Mouse (Mus musculus) brain, adult 2 months (tissue): ENCODE data around the gene Sorcs2.

Experiments
- DNase-seq: peaks from one replicate; pipeline ENCODE4 v3.0.0; 2011; ENCODE audit warnings: low read depth, low spot score

Sorcs2 gene

GRCm38 (mm10) chr5:36397837-36398282 lies at the start of gene Sorcs2:
Gene Sorcs2 (minus strand): TSS chr5:36398139.
- peak; percentile 91 for DNase-seq

DNA sequence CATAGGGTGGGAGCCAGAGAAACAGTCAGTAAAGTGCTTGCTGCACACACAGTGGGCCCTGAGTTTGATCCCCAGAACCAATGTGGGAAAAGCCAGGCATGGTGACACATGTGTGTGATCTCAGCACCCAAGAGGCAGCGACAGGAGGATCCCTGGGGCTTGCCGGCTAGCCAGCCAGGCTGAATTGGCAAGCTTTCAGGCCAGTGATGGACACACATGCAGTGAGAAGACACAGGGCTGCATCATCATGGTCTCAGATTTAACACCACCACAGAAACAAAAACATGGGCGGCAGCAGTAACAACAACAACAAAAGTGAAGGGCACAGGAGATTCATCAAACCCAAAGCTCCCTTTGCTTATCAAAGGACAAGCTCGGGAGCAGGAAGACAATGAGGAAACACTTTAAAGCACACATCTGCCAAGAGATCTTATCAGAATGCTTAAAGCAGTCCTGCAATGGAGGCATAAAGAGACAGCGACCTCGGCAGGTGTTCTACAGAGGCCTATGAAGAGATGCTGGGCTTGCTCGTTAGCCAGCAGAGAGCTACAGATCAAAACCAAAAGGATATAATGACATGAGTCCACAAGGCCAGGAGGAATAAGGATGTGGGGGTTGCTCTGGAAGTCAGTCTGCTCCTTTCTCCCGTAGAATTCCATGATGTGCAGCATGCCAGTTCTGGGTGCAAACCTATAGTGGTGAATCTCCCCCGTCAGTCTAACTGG lies 48.4 kb upstream of the Sorcs2 start:
- DNase-seq, result no peak

- peak; percentile 82 for DNase-seq
Observed at GRCm38 (mm10) chr5:36445028-36445427, 47.1 kb upstream of the Sorcs2 start.

DNA sequence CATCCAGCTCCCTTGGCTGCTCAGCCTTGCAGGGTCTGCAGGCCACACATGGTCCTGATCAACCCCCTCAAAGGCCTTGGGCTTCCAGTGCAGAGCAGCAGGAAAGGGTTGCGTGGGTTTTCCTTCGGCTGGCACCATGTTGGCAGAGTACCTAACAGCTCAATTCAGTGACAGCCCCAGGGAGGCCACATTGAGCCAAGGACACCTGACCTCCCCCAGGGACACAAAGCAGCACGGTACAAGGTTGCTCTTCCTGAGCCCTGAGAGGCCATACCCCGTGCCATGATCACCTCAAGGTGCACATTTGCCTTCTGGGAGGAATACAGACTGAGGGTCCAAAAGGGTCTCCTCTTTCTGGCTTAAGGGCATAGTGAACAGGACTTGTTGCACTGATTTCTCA lies 46.7 kb upstream of the Sorcs2 start:
- no peak for DNase-seq

DNA sequence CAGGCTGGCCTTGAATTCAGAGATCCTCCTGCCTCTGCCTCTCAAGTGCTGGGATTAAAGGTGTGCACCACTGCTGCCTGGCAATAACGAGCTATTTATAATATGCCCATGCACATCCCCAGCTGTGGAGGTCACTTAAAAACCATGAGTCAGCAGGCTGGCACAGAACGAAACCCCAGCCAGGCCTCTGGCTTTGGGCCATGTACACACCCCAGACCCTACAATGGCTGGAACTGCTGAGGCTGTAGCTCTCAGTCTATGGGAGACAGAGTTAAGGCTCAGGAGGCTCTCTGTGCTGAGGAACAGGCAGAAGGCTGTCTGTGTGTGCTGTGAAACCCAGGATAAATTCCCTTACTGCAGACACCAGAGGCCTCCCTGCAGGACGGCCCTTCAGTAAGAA lies 42.8 kb upstream of the Sorcs2 start:
- no peak for DNase-seq

DNA sequence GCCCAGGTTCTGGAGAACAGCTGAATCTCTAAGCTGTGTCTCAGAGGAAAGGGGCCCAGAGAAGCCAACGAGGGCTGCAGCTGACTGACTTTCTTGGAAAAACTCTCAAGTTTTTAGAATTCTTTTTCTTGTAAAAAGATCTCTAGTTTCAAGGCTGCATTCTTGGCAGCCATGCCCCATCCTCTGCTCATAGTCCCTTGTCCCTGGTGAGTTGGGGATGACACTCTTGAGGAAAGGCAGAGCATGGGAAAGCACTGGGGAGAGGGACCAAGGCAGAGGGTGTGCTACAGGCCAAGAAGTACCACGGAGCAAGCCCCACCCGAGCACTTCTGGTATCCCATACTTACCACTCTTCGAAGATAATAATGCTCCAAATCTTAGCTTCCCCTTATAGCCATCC lies 38.9 kb upstream of the Sorcs2 start:
- no peak for DNase-seq

GRCm38 (mm10) chr5:36434398-36434967 lies 36.5 kb upstream of the Sorcs2 start:
- no peak for DNase-seq

DNA sequence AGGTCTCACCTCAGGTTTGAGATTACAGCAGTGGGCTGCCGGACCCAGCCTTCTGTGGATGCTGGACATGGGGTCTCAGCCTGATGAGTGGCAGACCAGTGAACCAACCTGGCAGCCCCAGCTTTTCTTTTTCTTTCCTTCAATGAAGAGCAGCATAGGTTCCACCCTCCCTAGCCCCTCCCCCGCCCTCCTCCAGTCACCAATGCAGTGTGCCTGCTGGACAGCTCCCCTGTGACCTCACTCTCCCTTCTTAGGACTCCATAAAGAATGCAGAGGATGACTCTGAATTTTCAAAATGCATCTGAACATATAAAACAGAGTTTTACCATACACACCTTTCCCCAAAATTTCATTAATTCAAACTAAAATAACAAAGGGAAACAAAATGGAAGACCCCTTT lies 33.8 kb upstream of the Sorcs2 start:
- DNase-seq, result no peak

DNA sequence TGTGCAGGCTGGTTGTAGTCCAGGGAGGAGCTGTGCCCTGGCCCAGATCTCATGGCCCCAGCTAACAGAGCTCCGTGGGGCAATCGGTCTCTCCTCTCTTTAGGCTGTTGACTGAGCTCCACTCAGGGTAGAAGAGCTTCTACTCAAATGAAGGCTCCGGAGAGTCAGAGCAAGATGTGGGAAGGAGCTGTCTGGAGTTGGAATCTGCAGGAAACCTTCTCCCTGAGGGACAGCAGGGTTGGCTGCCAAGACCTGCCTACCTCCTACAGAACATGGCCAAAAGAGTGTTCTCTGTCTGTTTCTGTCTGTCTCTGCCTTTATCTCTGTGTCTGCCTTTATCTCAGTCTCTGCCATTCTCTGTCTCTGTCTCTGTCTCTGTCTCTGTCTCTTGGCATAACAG lies 31.6 kb upstream of the Sorcs2 start:
- DNase-seq, result peak; percentile 37

DNA sequence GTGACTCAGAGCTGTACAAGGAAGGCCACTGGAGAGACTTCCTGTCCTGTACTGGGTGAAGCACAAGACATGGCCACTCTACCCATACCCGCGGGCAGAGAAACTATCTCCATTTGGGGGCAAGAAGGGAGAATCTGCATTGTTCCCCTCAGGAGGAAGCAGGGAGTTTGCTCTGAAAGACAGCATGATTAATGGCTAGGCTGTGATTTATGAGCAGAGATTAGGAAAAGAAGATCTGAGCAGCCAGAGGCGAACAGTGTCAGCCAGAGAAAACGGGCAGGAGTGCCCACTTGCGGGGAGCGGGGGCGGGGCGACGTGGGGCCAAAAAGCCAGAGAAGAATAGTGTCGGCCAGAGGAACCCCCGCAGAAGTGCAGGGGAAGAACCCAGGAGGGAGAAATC lies 29.9 kb upstream of the Sorcs2 start:
- DNase-seq, result no peak

DNA sequence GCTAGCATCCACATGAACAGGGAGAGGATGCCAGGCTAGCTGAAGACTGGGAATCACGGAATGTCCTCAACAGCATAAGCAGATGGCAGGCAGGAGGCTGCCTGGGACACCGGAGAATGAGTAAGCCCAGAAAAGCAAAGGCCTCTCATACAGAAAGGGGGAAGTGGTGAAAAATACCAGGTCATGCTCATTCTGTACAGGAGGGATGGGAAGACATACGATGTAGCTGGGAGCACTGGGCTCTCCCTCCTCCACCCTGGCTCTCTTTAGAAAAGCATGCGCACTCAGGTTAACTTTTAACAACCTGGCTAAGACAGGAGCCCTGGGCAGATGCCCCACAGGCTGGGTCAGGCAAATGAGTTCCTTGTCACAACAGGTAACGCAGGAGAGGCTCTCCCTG lies 28.5 kb upstream of the Sorcs2 start:
- DNase-seq, result peak; percentile 83

- no peak for DNase-seq
Observed at GRCm38 (mm10) chr5:36424676-36425075, 26.7 kb upstream of the Sorcs2 start.

DNA sequence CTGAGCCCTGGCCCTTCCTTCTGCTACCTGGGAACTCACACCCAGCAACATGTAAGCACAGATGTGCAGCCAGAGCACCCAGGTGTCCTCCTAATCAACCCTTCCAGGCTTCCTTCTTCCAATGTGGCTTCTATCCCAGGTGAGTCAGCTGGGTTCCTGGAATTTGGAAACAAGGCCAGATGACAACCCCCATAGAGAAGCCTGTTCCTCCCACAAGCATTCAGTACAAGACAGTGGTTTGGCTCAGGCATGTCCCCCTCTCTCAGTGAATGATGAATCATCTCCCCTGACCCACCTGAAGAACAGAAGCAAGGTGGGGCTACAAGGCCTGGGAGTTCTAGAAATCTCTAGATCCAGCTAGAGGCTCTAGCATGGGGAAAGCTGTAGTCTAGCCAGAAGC lies 24.8 kb upstream of the Sorcs2 start:
- DNase-seq, result peak; percentile 34

- DNase-seq, result peak; percentile 65
Observed at GRCm38 (mm10) chr5:36419861-36420260, 21.9 kb upstream of the Sorcs2 start.

DNA sequence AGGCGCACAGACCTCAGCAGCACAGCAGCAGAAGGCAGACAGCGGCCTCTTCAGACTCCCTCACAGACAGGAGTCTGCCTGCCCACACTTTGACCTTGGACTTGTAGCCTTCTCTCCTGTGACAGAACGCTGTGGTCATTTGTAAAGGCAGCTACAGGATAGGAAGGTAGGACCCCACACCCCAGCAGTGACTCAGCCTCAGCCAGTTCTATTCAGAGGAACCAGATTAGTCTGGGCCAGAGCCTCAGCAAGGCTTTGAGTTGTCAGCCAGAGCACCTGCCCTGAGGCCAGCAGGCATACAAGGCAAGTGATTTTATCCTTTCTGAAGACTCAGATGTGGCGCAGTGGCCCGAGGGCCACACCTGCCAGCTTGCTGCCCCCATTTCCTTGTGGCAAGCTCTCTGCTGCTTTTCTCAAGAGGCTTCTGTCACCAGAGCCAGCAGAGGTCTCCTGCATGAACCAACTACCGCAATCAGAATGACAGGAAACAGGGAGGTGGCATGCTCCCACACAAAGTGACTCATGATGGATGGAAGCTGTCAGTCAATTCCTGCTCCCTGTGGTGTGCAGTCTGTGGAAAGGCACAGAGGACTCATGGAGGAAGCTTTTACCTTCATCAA lies 16.9 kb upstream of the Sorcs2 start:
- peak; percentile 86 for DNase-seq

DNA sequence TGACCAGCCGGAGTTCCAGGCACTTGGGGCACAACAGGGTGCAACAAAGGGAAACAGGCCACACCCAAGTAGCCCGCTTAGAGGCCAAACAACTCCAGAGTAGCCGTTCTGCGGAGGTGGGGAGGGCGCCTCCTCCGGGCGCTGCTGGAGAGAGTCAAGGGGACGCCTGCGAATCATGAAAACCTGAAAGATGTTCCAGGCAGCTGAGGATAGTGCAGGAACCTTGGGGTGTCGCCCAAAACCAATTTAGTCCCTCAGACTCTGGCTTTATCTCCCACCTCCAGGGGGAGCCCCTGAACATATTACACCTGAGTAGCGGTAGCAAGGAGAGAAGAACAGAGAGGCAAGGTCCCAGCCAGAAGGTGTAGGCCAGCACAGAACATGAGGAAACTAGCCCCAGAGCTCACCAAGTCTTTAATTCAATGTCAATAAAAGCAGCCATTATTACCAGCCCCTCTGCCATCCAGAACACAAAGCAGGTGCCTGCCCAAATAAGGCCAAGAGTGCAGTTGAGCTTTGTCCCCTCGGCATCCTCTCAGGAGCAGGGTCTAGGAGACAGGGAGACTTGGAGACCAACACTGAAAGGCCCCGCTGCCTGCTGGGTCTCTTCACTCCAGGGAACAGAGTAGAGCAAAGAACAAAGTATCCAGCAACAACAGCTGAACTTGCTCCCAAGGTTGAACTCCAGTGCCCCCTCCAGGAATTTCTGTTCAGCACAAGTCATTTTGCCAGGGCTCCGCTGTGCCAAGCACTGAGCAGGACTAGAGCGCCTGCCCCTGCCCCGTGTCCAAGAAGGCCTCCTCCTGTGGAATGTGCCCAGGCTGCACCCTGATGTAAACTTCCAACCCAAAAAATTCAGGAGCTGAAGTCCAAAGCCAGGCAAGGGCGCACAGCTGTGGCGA lies 775 bp upstream of the Sorcs2 start:
- DNase-seq, result peak; percentile 70

- DNase-seq, result no peak
Observed at GRCm38 (mm10) chr5:36397384-36397759, 567 bp downstream of the Sorcs2 start.

DNA sequence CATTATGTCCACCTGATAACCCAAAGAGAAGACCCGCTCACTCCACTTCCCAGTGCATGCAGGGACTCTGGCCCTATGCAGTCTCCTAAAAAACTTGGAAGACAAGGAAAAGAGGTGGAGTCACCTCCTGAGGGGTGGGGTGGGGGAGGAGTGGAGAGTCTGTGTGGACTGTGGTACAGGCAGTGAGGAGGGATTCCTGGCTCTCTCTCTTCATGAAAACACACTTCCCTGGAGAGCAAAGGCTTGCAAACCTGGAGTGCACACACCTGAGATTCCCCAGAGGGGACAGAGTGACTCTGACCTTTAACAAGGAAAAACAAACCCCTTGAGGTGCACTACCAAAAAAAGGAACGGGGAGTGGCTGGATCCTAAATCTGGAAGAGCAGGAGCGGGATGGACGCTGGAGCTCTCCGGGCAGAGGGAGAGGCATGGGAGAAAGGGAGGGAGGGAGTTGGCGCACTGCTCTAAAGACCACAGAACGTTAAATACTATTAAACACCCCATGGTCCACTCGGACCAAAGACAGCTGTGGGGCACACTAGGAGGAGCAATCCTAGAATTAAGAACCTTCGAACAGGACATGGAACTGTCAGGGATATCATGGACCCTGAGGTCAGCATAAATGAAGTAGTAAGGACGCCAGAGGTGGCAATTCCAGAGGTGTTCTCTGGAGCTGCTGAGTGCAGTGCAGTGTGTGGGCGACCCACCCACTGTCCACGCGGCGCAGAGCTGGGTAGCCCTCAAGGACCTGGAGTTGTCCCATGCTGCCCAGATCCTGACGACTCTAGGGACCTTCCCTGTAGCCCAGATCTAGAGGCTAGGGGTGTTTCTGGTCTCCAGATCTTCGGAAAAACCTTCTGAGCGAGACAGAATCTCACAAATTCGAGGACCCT lies 1.2 kb downstream of the Sorcs2 start:
- DNase-seq, result peak; percentile 29

GRCm38 (mm10) chr5:36396011-36396410 lies 1.9 kb downstream of the Sorcs2 start:
- peak; percentile 74 for DNase-seq

GRCm38 (mm10) chr5:36394840-36395515 lies 3.0 kb downstream of the Sorcs2 start:
- DNase-seq, result peak; percentile 33
